Mouse (Mus musculus) lung, postnatal 0 days (tissue): Measurements from ENCODE around the gene Pkig.

Source experiments
- CTCF ChIP-seq: IDR thresholded peaks from 2 replicates; pipeline ENCODE4 v1.5.1; 2016; ENCODE audit warnings: antibody characterized with exemption, mild to moderate bottlenecking
- EP300 ChIP-seq: IDR thresholded peaks from 2 replicates; pipeline ENCODE4 v1.6.1; 2016; ENCODE audit warnings: antibody characterized with exemption, mild to moderate bottlenecking, control low read depth

- TF ChIP-seq CTCF (no peak), EP300 (no peak)
Measured at GRCm38 (mm10) chr2:163761402-163761801, 103.2 kb downstream of the Pkig start.
